ENCODE assay signal across 8 mouse cellular contexts in genomic region chr11:88973776-88974701, GRCm38 (mm10). TPM values are rescaled to one million over a fixed set of nuclear protein-coding genes. Genes with fewer than 3 reads are reported as not detected.
A peak's percentile ranks its signal among the peaks of the same experiment; 100 is the strongest.
DNase-seq lines count a peak whose midpoint lies in the region; ATAC-seq and TF ChIP-seq lines count a peak whose summit lies in the region.

No protein-coding gene starts in this region.

- no peak for TF ChIP-seq EP300 in ES-Bruce4 (IDR thresholded peaks at IDR 0.05; ENCODE audit: insufficient read depth, low read depth, low read length)

- TF ChIP-seq POLR2A in ES-Bruce4 (IDR thresholded peaks at IDR 0.05; ENCODE audit: insufficient read depth, low read length) = no peak

- DNase-seq in heart, postnatal 14 days = peak; percentile 93 to 95
- DNase-seq in layer of hippocampus, adult 11-12 months (ENCODE audit: low spot score) = peak; percentile 95
- peak; percentile 90 to 94 for DNase-seq in lung, adult 18-20 months
- DNase-seq in testis, postnatal 14 days (ENCODE audit: low spot score) = peak; percentile 92

- no peaks in the 10 kb centered on the region for H3K9me3 ChIP-seq in ES-Bruce4 (replicated peaks; ENCODE audit: control insufficient read depth, insufficient read depth, low read length, poor library complexity, severe bottlenecking)
- no peaks in the 10 kb centered on the region for H3K9me3 ChIP-seq in forebrain, embryonic 13.5 days (replicated peaks)
- H3K9me3 ChIP-seq in neural tube, embryonic 15.5 days (replicated peaks) = no peaks in the 10 kb centered on the region

- WGBS in forebrain, embryonic 13.5 days = 2% methylated on average over 57 of the region's 62 CpGs
- WGBS in neural tube, embryonic 15.5 days = 2% methylated on average over 54 of the region's 62 CpGs

- TF ChIP-seq CTCF in ES-Bruce4 (IDR thresholded peaks at IDR 0.05; ENCODE audit: low read depth, low read length) = peak; percentile 77

- peak overlapping the region; percentile 72 for H3K4me2 ChIP-seq in forebrain, embryonic 13.5 days
- H3K4me2 ChIP-seq in neural tube, embryonic 15.5 days = peak overlapping the region; percentile 69

- no peaks in the 10 kb centered on the region for H3K27me3 ChIP-seq in ES-Bruce4 (ENCODE audit: control insufficient read depth, insufficient read depth, low read length, poor library complexity, severe bottlenecking)
- no peaks in the 10 kb centered on the region for H3K27me3 ChIP-seq in forebrain, embryonic 13.5 days
- 0 out of 2 replicates have a peak, but pooled peaks cover 3% of the 10 kb centered on the region for H3K27me3 ChIP-seq in neural tube, embryonic 15.5 days (replicated peaks)

- H3K9ac ChIP-seq in ES-Bruce4 (ENCODE audit: low read depth, poor library complexity, severe bottlenecking) = peak overlapping the region; percentile 77
- H3K9ac ChIP-seq in forebrain, embryonic 13.5 days = peak overlapping the region; percentile 83
- peak overlapping the region; percentile 68 for H3K9ac ChIP-seq in neural tube, embryonic 15.5 days (replicated peaks)

- H3K36me3 ChIP-seq in ES-Bruce4 (ENCODE audit: control insufficient read depth, insufficient read depth, low read length, poor library complexity, severe bottlenecking) = no peaks in the 10 kb centered on the region; the same call in 1 of the 2 replicates
- H3K36me3 ChIP-seq in forebrain, embryonic 13.5 days (ENCODE audit: poor library complexity, severe bottlenecking) = no peaks in the 10 kb centered on the region
- H3K36me3 ChIP-seq in neural tube, embryonic 15.5 days = no peaks in the 10 kb centered on the region

- peak overlapping the region; percentile 78 for H3K4me3 ChIP-seq in ES-Bruce4 (ENCODE audit: low read depth, low read length)
- peak overlapping the region; percentile 63 for H3K4me3 ChIP-seq in forebrain, embryonic 13.5 days
- peak overlapping the region; percentile 72 for H3K4me3 ChIP-seq in neural tube, embryonic 15.5 days (replicated peaks)

- H3K4me1 ChIP-seq in ES-Bruce4 (ENCODE audit: control insufficient read depth, insufficient read depth, low read length) = peaks cover 2% of the 10 kb centered on the region
- peaks cover 17% of the 10 kb centered on the region for H3K4me1 ChIP-seq in forebrain, embryonic 13.5 days
- H3K4me1 ChIP-seq in neural tube, embryonic 15.5 days = peaks cover 19% of the 10 kb centered on the region

- ATAC-seq in cerebellum, adult (ENCODE audit: insufficient number of reproducible peaks, low FRiP score, low TSS enrichment) = peak; percentile 82
- ATAC-seq in forebrain, embryonic 13.5 days = peak; percentile 91
- ATAC-seq in neural tube, embryonic 15.5 days (ENCODE audit: low FRiP score) = peak; percentile 86

- intact Hi-C loops in heart, postnatal 14 days (cut with DNase I) = loop anchor here (5.0 kb wide), 1 partner anchor 127 kb away; no protein-coding TSS in a partner anchor

- H3K27ac ChIP-seq in ES-Bruce4 (ENCODE audit: insufficient read depth, low read length) = peak overlapping the region; percentile 24; the same call in 1 of the 2 replicates
- H3K27ac ChIP-seq in forebrain, embryonic 13.5 days = peak overlapping the region; percentile 91
- H3K27ac ChIP-seq in neural tube, embryonic 15.5 days (replicated peaks) = peak overlapping the region; percentile 95

RNA-seq across cellular contexts. Expression of gene Coil, which starts 4.0 kb away (rescaled TPM):
- polyA plus RNA-seq in ES-Bruce4 (2011; ENCODE audit: insufficient read depth, insufficient read length, low read depth, missing spikeins) = 32.7 and 33.5 TPM in 2 replicates
- polyA plus RNA-seq in forebrain, embryonic 13.5 days (2015; fragmentation: Nextera tagmentation; extraction: Ambion mirVana) = 21.1 and 25.2 TPM in 2 replicates
- total RNA-seq in heart, postnatal 14 days (2021) = 1 to 10 TPM; 4.1 to 5.6 TPM
- 26.0 and 28.5 TPM in 2 replicates for polyA plus RNA-seq in neural tube, embryonic 15.5 days (2015; fragmentation: Nextera tagmentation; extraction: Ambion mirVana)

RNA-seq across cellular contexts. Expression of gene Elobl, which starts 7.3 kb away (rescaled TPM):
- polyA plus RNA-seq in ES-Bruce4 (2011; ENCODE audit: insufficient read depth, insufficient read length, low read depth, missing spikeins) = 12.6 and 13.8 TPM in 2 replicates
- polyA plus RNA-seq in forebrain, embryonic 13.5 days (2015; fragmentation: Nextera tagmentation; extraction: Ambion mirVana) = not detected in 2 replicates
- not detected for total RNA-seq in heart, postnatal 14 days (2021)
- polyA plus RNA-seq in neural tube, embryonic 15.5 days (2015; fragmentation: Nextera tagmentation; extraction: Ambion mirVana) = not detected in 2 replicates

RNA-seq across cellular contexts. Expression of gene Scpep1, which starts 18.8 kb away (rescaled TPM):
- polyA plus RNA-seq in ES-Bruce4 (2011; ENCODE audit: insufficient read depth, insufficient read length, low read depth, missing spikeins) = 186 and 188 TPM in 2 replicates
- polyA plus RNA-seq in forebrain, embryonic 13.5 days (2015; fragmentation: Nextera tagmentation; extraction: Ambion mirVana) = 35.9 and 36.5 TPM in 2 replicates
- 10 to 100 TPM; 22.1 to 25.2 TPM for total RNA-seq in heart, postnatal 14 days (2021)
- polyA plus RNA-seq in neural tube, embryonic 15.5 days (2015; fragmentation: Nextera tagmentation; extraction: Ambion mirVana) = 29.6 and 35.0 TPM in 2 replicates

RNA-seq across cellular contexts. Expression of gene Trim25, which starts 25.1 kb away (rescaled TPM):
- 47.3 and 49.9 TPM in 2 replicates for polyA plus RNA-seq in ES-Bruce4 (2011; ENCODE audit: insufficient read depth, insufficient read length, low read depth, missing spikeins)
- polyA plus RNA-seq in forebrain, embryonic 13.5 days (2015; fragmentation: Nextera tagmentation; extraction: Ambion mirVana) = 2.4 and 3.0 TPM in 2 replicates
- total RNA-seq in heart, postnatal 14 days (2021) = 10 to 100 TPM; 28.3 to 28.5 TPM
- 5.5 and 13.7 TPM in 2 replicates for polyA plus RNA-seq in neural tube, embryonic 15.5 days (2015; fragmentation: Nextera tagmentation; extraction: Ambion mirVana)

Comparison
In these comparisons a context has a peak if more than half of its experiments do, and no peak if none do; other contexts are left out.
1. Peak in every context shown above with its lines: DNase-seq, ATAC-seq, H3K4me3 ChIP-seq and H3K27ac ChIP-seq.
2. H3K27ac ChIP-seq: peak in every context shown above with its lines; median percentile 95 in neural tube, embryonic 15.5 days; 91 in forebrain, embryonic 13.5 days; 24 in ES-Bruce4.
3. RNA of gene Elobl, which starts 7.3 kb away (polyA plus RNA-seq): 12.6 to 13.8 TPM in ES-Bruce4; not detected in forebrain, embryonic 13.5 days and not detected in neural tube, embryonic 15.5 days; every median in the first group is over 10 times any median in the second.